Mouse (Mus musculus): ENCODE measurements at regions not wholly inside any gene's neighbourhood (a gene's known extent, or its start where the extent isn't known, plus 50 kb on each side); places are given as distances from the start of the nearest gene placed in this dataset.

GRCm38 (mm10) chr11:22690829-22691228 lies 169.9 kb downstream of the B3gnt2 start:
- intact Hi-C loops (cut with DNase I), result loop anchor here (10.0 kb wide), 1 partner anchor 56 kb away; no protein-coding TSS in a partner anchor

GRCm38 (mm10) chr11:22692281-22692857 lies 168.4 kb downstream of the B3gnt2 start:
- intact Hi-C loops (cut with DNase I), result loop anchor here (10.0 kb wide), 1 partner anchor 58 kb away; no protein-coding TSS in a partner anchor

GRCm38 (mm10) chr11:22692941-22693341 lies 167.8 kb downstream of the B3gnt2 start:
- intact Hi-C loops (cut with DNase I), result loop anchor here (10.0 kb wide), 1 partner anchor 58 kb away; no protein-coding TSS in a partner anchor

- intact Hi-C loops (cut with DNase I), result loop anchor here (10.0 kb wide), 1 partner anchor 59 kb away; no protein-coding TSS in a partner anchor
These were observed 167.4 kb downstream of the B3gnt2 start for GRCm38 (mm10) chr11:22693376-22693775.

GRCm38 (mm10) chr11:22693984-22694383 lies 166.8 kb downstream of the B3gnt2 start:
- intact Hi-C loops (cut with DNase I), result loop anchor here (10.0 kb wide), 1 partner anchor 59 kb away; no protein-coding TSS in a partner anchor

- intact Hi-C loops (cut with DNase I), result loop anchor here (10.0 kb wide), 1 partner anchor 60 kb away; no protein-coding TSS in a partner anchor
These were observed 165.9 kb downstream of the B3gnt2 start for GRCm38 (mm10) chr11:22694829-22695228.

GRCm38 (mm10) chr11:22695237-22695636 lies 165.5 kb downstream of the B3gnt2 start:
- intact Hi-C loops (cut with DNase I), result loop anchor here (10.0 kb wide), 1 partner anchor 60 kb away; no protein-coding TSS in a partner anchor

- intact Hi-C loops (cut with DNase I), result loop anchor here (10.0 kb wide), 1 partner anchor 63 kb away; no protein-coding TSS in a partner anchor
These were observed 162.5 kb downstream of the B3gnt2 start for GRCm38 (mm10) chr11:22698057-22698941.

- intact Hi-C loops (cut with DNase I), result no loop called here
These were observed 154.7 kb downstream of the B3gnt2 start for GRCm38 (mm10) chr11:22706082-22706481.
